1 mouse cellular context compared by ENCODE assay signal in the genomic region with DNA sequence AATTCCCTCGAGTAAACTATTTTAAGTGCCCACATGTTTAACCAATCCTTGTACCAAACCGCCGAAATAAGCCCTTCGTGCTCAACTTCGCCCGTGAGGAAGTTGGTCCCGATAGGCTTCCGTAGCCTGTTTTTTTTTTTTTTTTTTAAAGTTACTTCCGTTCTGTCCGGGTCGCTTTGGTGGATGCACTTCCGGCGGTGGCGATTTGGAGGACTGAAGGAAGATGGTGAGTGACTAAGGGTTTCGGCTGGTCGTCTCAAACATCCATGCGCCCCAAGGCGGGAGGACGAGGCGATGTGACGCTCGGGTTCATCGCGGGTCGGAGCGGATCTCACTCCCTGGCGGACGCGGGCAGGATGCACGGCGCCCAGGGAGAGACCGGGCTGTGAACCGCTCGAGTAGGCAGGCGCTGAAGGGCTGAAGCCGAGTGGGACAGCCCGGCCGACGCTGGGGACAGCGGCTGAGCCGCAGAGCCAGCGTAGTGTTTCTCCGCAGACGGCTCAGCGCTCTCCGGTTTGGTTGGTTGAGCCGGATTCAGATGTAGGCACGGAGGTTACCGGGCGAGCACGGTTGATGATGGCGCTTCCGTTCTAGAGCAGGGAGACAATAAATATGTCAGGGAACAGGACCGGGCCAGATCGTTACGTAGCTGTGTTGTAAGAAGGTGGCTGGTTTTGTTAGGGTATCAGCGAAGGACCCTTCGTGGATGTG.
TF ChIP-seq lines count a peak whose summit lies in the region.

A gene (plus strand): TSS at position 169 of the 711 bp plus-strand sequence.

TF ChIP-seq in CH12.LX, 34 proteins besides CTCF, POLR2A, EP300 and RAD21 (continued from another document):
- TF ChIP-seq CHD1 (IDR thresholded peaks at IDR 0.05; ENCODE audit: low read depth, low read length), result peak; percentile 68; the same call in 1 of the 2 replicates
- peak; percentile 81 for TF ChIP-seq MAX (IDR thresholded peaks at IDR 0.05; ENCODE audit: low read length)
- TF ChIP-seq ZMIZ1 (IDR thresholded peaks at IDR 0.05; ENCODE audit: low read depth, low read length), result peak; percentile 62; the same call in 1 of the 2 replicates
- peak; percentile 100 for TF ChIP-seq ZNF384 (IDR thresholded peaks at IDR 0.05; ENCODE audit: low read depth, low read length)
- peak; percentile 39; the same call in 1 of the 2 replicates for TF ChIP-seq MAFK (IDR thresholded peaks at IDR 0.05; ENCODE audit: insufficient replicate concordance, low read length)
- TF ChIP-seq IRF4 (IDR thresholded peaks at IDR 0.05; ENCODE audit: low read depth, low read length), result peak; percentile 62; the same call in 1 of the 2 replicates
- TF ChIP-seq ZC3H11A (IDR thresholded peaks at IDR 0.05; ENCODE audit: low read depth, low read length), result no peak
- peak; percentile 96 for TF ChIP-seq MYC (IDR thresholded peaks at IDR 0.05; ENCODE audit: low read depth, low read length)
- peak; percentile 73; the same call in 1 of the 2 replicates for TF ChIP-seq MEF2A (IDR thresholded peaks at IDR 0.05; ENCODE audit: borderline replicate concordance, low read depth, low read length)
- no peak for TF ChIP-seq USF1 (IDR thresholded peaks at IDR 0.05; ENCODE audit: low read depth, low read length)
- TF ChIP-seq JUND (conservative IDR thresholded peaks at IDR 0.05; ENCODE audit: low read depth, low read length), result no peak
- no peak for TF ChIP-seq JUN (IDR thresholded peaks at IDR 0.05; ENCODE audit: insufficient read depth, low read depth, low read length)
- no peak for TF ChIP-seq ZKSCAN1 (IDR thresholded peaks at IDR 0.05; ENCODE audit: borderline replicate concordance, low read depth, low read length)
